Mouse (Mus musculus) liver, adult 2 months (tissue): ENCODE data around the gene Gm9972. TPM values are rescaled to one million over a fixed set of nuclear protein-coding genes. Genes with fewer than 3 reads are reported as not detected.

Source experiments
- DNase-seq: peaks from one replicate; pipeline ENCODE4 v3.0.0-alpha.2; 2011; ENCODE audit warnings: low read depth, low spot score; ENCODE audit errors: extremely low read depth
- H3K27ac ChIP-seq: fragments of 200-500 bp; replicated peaks from 2 replicates; pipeline ENCODE4 v1.5.1; 2012; ENCODE audit warnings: low read depth, mild to moderate bottlenecking, control low read depth, inconsistent platforms, low read length; ENCODE audit not compliant: insufficient read depth
- H3K27me3 ChIP-seq: fragments of 200-500 bp; 2 replicates; pipeline ENCODE4 v1.6.1; 2012; ENCODE audit warnings: mild to moderate bottlenecking, moderate library complexity, low read length, inconsistent platforms; ENCODE audit not compliant: control insufficient read depth, insufficient read depth
- H3K36me3 ChIP-seq: fragments of 200-500 bp; 2 replicates; pipeline ENCODE4 v1.6.1; 2012; ENCODE audit warnings: low read length, inconsistent platforms; ENCODE audit not compliant: control insufficient read depth, insufficient read depth
- H3K4me1 ChIP-seq: fragments of 200-500 bp; 2 replicates; pipeline ENCODE4 v1.6.1; 2011; ENCODE audit warnings: low read length; ENCODE audit not compliant: control insufficient read depth, insufficient read depth
- H3K4me3 ChIP-seq: fragments of 200-500 bp; 2 replicates; pipeline ENCODE4 v1.5.1; 2011; ENCODE audit warnings: low read depth, mild to moderate bottlenecking, control low read depth, low read length, moderate library complexity; ENCODE audit not compliant: insufficient read depth
- H3K79me2 ChIP-seq: fragments of 200-500 bp; 2 replicates; pipeline ENCODE4 v1.6.1; 2012; ENCODE audit warnings: inconsistent platforms, mild to moderate bottlenecking, low read length, moderate library complexity; ENCODE audit not compliant: control insufficient read depth, insufficient read depth
- H3K9ac ChIP-seq: fragments of 200-500 bp; 2 replicates; pipeline ENCODE4 v1.6.1; 2012; ENCODE audit warnings: low read depth, mild to moderate bottlenecking, control low read depth, inconsistent platforms, low read length
- CTCF ChIP-seq: fragments of 200-500 bp; IDR thresholded peaks from 2 replicates; pipeline ENCODE4 v1.5.1; 2011; ENCODE audit warnings: low read depth, low read length, control low read depth
- POLR2A ChIP-seq: fragments of 200-500 bp; IDR thresholded peaks from 2 replicates; pipeline ENCODE4 v1.6.1; 2011; ENCODE audit warnings: low read length, control low read depth; ENCODE audit not compliant: insufficient read depth; ENCODE audit errors: extremely low read depth
- WGBS: fragments of 180-500 bp; shearing (Covaris S2); methylation state at CpG from one replicate; pipeline ENCODE4 v1.1.7; 2018; 5-methylcytosine and 5-hydroxymethylcytosine counted together
- polyA plus RNA-seq: library from polyadenylated mRNA; depleted of rRNA; stranded (reverse); fragments of >200 nt; gene quantifications from 2 replicates; pipeline ENCODE4 v1.2.3, GENCODE M21; 2012
- total RNA-seq: library from RNA; depleted of rRNA; stranded (reverse); fragments of >200 nt; gene quantifications from 2 replicates; pipeline ENCODE4 v1.2.3, GENCODE M21; 2014

Gene Gm9972
- total and polyA plus RNA-seq, 2 experiments: not detected

DNA sequence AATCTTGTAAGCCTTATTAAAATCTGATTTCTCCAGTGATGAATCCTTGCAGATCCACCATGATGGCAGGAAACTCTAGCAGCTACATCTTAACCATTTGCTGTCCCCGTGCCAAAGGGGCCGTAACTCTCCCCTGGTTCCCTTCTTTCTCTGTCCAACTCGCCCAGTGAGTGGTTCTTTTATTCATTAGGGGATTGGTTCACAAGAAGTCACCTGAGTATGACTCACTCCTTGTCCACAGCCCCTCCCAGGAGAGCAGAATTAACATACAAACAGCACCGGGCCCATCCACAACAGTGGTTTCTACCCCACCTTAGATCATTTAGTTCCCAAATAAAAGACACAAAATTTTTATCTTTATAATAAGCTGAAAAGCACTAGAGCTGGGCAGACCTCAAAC is 3.4 kb upstream of the Gm9972 start:
- H3K4me3 ChIP-seq: no peak overlapping the region
- TF ChIP-seq CTCF (no peak), POLR2A (no peak)
- no peaks in the 10 kb centered on the region for H3K4me1 ChIP-seq
- 74% methylated on average over 4 of the region's 4 CpGs for WGBS
- H3K79me2 ChIP-seq: no peaks in the 10 kb centered on the region
- H3K27me3 ChIP-seq: no peaks in the 10 kb centered on the region
- no peak for DNase-seq
- H3K9ac ChIP-seq: no peak overlapping the region
- no peaks in the 10 kb centered on the region for H3K36me3 ChIP-seq
- no peak overlapping the region for H3K27ac ChIP-seq

DNA sequence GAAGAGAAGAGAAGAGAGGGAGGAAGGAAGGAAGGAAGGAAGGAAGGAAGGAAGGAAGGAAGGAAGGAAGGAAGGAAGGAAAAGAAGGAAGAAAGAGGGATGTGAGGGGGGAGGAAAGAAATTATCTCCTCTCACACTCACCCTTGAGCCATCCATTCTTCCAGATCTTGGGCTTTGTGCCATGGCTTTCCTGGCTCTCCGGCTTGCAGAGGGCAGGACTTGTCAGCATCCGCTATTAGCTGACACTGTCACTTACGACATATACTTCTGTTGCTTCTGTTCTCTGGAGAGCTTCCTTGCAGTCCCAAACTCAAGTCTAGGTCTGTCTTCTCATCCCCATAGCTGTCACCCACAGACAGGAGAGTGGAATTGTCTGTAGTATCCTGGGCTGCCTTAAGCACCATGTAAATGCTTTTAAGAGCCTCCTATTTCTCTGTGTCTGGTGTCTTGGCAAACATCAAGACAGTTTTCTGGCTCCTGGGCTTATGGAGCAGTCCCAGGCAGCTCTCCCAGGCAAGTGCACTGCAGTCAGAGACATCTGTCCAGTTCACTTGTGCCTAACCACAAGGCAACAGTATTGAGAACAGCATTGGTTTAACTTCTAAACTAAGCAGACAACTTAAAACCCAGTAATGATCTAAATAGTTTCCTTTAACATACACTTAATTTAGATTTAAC is 10.5 kb downstream of the Gm9972 start:
- TF ChIP-seq CTCF (no peak), POLR2A (no peak)
- Histone ChIP-seq H3K4me3 (no peak overlapping the region), H3K9ac (no peak overlapping the region), H3K79me2 (no peaks in the 10 kb centered on the region), H3K4me1 (no peaks in the 10 kb centered on the region), H3K27ac (no peak overlapping the region), H3K27me3 (no peaks in the 10 kb centered on the region), H3K36me3 (no peaks in the 10 kb centered on the region)
- 92% methylated on average over 3 of the region's 3 CpGs for WGBS
- no peak for DNase-seq

DNA sequence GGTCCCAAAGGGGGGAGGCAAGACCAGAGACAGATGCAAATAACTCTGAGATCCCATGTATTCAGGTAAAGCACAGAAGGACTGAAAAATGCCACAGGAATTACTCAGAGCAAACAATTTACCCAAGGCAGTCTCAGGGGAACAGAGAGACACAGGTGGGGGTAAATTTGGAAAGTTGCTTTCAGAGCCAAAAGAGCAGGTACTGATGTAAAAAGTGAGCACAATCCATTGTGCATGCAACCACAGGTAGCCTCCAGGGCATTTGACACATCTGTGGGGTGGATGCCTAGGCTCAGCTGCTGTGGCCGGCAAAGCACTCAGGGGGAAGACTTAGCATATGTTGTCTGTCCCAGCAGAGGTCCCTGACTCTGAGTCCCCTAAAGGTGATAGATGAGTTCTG is 13.8 kb downstream of the Gm9972 start:
- no peak for TF ChIP-seq POLR2A
- TF ChIP-seq CTCF: no peak
- H3K9ac ChIP-seq: no peak overlapping the region
- no peaks in the 10 kb centered on the region for H3K27me3 ChIP-seq
- no peak overlapping the region for H3K4me3 ChIP-seq
- no peak for DNase-seq
- WGBS: 54% methylated on average over 1 of the region's 1 CpGs
- no peaks in the 10 kb centered on the region for H3K79me2 ChIP-seq
- no peaks in the 10 kb centered on the region for H3K36me3 ChIP-seq
- H3K4me1 ChIP-seq: no peaks in the 10 kb centered on the region
- H3K27ac ChIP-seq: no peak overlapping the region

DNA sequence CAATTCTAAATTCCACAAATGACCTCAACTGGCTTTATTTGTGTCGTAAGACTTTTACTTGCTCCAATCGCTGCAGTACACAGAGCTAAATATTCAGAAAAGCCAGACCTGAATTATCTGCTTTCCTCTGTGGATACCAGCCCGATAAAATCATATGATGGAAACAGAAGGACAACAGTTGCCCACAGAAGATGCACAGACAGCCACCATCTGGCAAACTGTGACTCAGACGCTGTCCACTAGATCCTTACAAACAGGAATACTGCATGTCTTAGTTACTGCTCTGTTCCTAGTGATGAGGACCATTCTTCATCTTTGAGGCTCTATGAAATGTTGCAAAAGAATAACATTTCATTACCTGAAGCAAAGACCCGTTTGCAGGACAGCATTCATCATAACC is 19.4 kb downstream of the Gm9972 start:
- H3K79me2 ChIP-seq: no peaks in the 10 kb centered on the region
- no peak for TF ChIP-seq POLR2A
- TF ChIP-seq CTCF: no peak
- no peaks in the 10 kb centered on the region for H3K4me1 ChIP-seq
- no peak for DNase-seq
- no peak overlapping the region for H3K9ac ChIP-seq
- no peak overlapping the region for H3K4me3 ChIP-seq
- no peak overlapping the region for H3K27ac ChIP-seq
- no peaks in the 10 kb centered on the region for H3K36me3 ChIP-seq
- no peaks in the 10 kb centered on the region for H3K27me3 ChIP-seq
- 82% methylated on average over 5 of the region's 5 CpGs for WGBS

DNA sequence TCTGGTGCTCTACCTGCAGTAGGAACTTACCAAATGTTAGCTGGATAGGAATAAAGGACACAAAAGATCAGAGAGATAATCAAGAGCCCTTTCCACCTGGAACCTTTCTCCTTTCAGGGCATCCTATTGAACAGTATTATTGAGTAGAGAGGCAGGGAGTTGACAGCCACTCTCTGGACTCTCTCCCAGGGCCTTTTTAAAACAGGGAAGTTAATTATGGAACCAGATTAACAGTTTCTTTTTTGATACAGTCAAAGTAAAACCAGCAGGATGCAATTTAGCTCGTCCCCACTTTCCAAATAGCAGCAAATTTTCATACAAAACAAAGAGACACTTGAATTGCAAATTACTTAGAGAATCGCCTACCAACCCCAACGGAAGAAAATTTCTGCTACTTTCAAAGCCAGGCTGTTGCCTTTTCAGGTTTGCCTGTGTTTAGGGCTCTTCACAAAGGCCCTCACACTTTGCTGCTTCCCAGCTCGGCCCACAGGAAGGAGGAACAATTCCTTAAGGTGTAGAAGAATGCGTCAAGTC is 24.0 kb downstream of the Gm9972 start:
- Histone ChIP-seq H3K27ac (no peak overlapping the region), H3K36me3 (no peaks in the 10 kb centered on the region), H3K79me2 (no peaks in the 10 kb centered on the region), H3K4me1 (no peaks in the 10 kb centered on the region), H3K9ac (no peak overlapping the region), H3K4me3 (no peak overlapping the region), H3K27me3 (no peaks in the 10 kb centered on the region)
- 35% methylated on average over 5 of the region's 5 CpGs for WGBS
- TF ChIP-seq POLR2A (no peak), CTCF (no peak)
- DNase-seq: no peak

DNA sequence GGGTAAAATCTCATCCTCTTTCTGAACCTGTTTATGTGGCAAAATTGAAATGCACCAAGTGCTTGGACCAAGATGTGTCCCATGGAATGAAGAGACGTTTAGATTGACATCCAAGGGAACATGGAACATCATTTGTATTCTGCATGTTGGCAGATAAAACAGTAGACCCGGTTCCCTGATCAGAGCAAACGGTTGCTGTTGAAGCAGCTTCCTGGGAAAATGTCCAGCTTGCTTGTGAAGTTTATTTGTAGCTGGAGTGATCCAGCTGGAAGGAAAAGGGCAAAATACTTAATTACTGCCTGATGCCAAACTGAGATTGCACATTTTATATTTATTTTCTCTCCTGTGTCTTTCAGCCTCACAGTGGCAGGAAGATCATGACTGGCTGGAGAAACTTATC is 26.7 kb downstream of the Gm9972 start:
- TF ChIP-seq CTCF (no peak), POLR2A (no peak)
- Histone ChIP-seq H3K36me3 (no peaks in the 10 kb centered on the region), H3K27ac (no peak overlapping the region), H3K4me1 (no peaks in the 10 kb centered on the region), H3K27me3 (no peaks in the 10 kb centered on the region), H3K79me2 (no peaks in the 10 kb centered on the region), H3K9ac (no peak overlapping the region), H3K4me3 (no peak overlapping the region)
- 40% methylated on average over 3 of the region's 3 CpGs for WGBS
- DNase-seq: peak; percentile 27
